Mouse (Mus musculus) limb, embryonic 15.5 days (tissue): ENCODE measurements around the gene Ddb1. TPM values are rescaled to one million over a fixed set of nuclear protein-coding genes. Genes with fewer than 3 reads are reported as not detected.

Experiments used
- ATAC-seq: fragments of 200-750 bp; cut with Nextera tagmentation; 2 replicates; pipeline ENCODE4 v1.8.0; 2017; ENCODE audit warnings: low read depth, moderate TSS enrichment; ENCODE audit not compliant: insufficient number of reproducible peaks, low FRiP score, low TSS enrichment
- H3K27ac ChIP-seq: fragments of 300-500 bp; sonication (generic); 2 replicates; pipeline ENCODE4 v1.5.1; 2015; ENCODE audit warnings: moderate library complexity, mild to moderate bottlenecking, inconsistent platforms
- H3K27me3 ChIP-seq: fragments of 300-500 bp; sonication (generic); 2 replicates; pipeline ENCODE4 v1.6.1; 2015; ENCODE audit warnings: inconsistent platforms
- H3K36me3 ChIP-seq: fragments of 300-500 bp; sonication (generic); 2 replicates; pipeline ENCODE4 v1.6.1; 2015; ENCODE audit warnings: inconsistent platforms
- H3K4me1 ChIP-seq: fragments of 300-500 bp; sonication (generic); 2 replicates; pipeline ENCODE4 v1.6.1; 2015; ENCODE audit warnings: inconsistent platforms
- H3K4me2 ChIP-seq: fragments of 300-500 bp; sonication (generic); 2 replicates; pipeline ENCODE4 v1.6.1; 2015; ENCODE audit warnings: mild to moderate bottlenecking, inconsistent platforms
- H3K4me3 ChIP-seq: fragments of 300-500 bp; sonication (generic); 2 replicates; pipeline ENCODE4 v1.5.1; 2015; ENCODE audit warnings: mild to moderate bottlenecking, inconsistent platforms
- H3K9ac ChIP-seq: fragments of 300-500 bp; sonication (generic); 2 replicates; pipeline ENCODE4 v1.6.1; 2015; ENCODE audit warnings: inconsistent platforms
- H3K9me3 ChIP-seq: fragments of 300-500 bp; sonication (generic); 2 replicates; pipeline ENCODE4 v1.6.1; 2016; ENCODE audit warnings: inconsistent platforms
- WGBS: fragments of 180-500 bp; shearing (Covaris S2); methylation state at CpG from one replicate; pipeline ENCODE4 v1.1.7; 2015; 5-methylcytosine and 5-hydroxymethylcytosine counted together
- polyA plus RNA-seq: library from polyadenylated mRNA; unstranded; fragments of >200 nt; fragmentation: Nextera tagmentation; extraction: Ambion mirVana; gene quantifications from 2 replicates; pipeline ENCODE4 v1.2.1, GENCODE M21; 2015

The Ddb1 gene
- polyA plus RNA-seq, 1 experiment from 2014 or later, result 350 TPM

DNA sequence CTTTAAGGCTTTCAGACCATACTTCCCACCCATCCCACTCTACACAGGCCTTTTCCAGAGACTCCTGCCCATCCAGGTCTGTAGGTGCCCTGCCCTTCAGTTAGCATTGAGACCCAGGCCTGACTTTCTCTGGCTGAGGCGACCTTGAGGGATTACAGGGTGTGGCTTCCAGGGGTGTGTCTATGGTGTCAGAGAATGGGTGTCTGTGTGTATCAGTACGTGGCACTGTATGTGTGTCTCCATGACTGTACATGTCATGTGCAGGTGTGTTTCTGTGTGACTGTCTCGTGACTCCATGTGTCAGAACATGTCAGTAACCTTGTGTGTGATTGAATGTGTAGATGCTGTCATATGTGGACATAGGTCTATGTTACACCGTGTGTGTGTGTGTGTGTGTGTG, 66.2 kb downstream of the Ddb1 start:
- no peaks in the 10 kb centered on the region for H3K27me3 ChIP-seq
- H3K27ac ChIP-seq, result no peak overlapping the region
- no peaks in the 10 kb centered on the region for H3K4me1 ChIP-seq
- no peaks in the 10 kb centered on the region for H3K9me3 ChIP-seq
- no peaks in the 10 kb centered on the region for H3K36me3 ChIP-seq
- H3K9ac ChIP-seq, result no peak overlapping the region
- no peak overlapping the region for H3K4me3 ChIP-seq
- no peak overlapping the region for H3K4me2 ChIP-seq
- 75% methylated on average over 4 of the region's 4 CpGs for WGBS
- ATAC-seq, result no peak

DNA sequence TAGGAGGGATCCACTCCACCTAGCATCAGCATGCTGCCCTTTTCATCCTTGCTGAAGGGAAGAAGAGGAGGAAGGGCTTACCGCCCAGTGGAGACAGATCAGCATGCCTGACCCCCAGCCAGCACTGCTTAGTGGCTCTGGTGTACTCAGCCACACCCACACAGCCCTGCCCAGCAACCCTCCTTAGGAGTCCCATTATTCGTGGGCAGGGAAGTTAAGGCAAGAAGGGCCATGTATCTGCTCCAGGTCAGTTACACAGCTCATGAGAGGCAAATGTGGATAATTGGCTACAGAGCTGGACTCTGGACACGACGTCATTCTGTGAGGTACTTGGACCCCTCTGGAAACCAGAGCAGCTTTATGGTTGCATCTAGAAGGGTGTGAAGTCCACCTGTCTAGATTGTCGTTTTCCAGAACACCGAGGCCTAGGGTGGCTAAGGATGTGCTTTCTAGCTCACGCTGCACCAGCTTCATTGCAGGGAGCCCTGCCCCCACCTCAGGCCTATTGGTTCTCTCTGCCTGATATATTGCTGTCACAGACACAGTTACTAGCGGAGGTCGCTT, 66.8 kb downstream of the Ddb1 start:
- H3K4me3 ChIP-seq, result no peak overlapping the region
- H3K27me3 ChIP-seq, result no peaks in the 10 kb centered on the region
- H3K36me3 ChIP-seq, result no peaks in the 10 kb centered on the region
- H3K4me1 ChIP-seq, result no peaks in the 10 kb centered on the region
- 53% methylated on average over 9 of the region's 9 CpGs for WGBS
- H3K9ac ChIP-seq, result no peak overlapping the region
- H3K4me2 ChIP-seq, result no peak overlapping the region
- H3K9me3 ChIP-seq, result no peaks in the 10 kb centered on the region
- no peak for ATAC-seq
- H3K27ac ChIP-seq, result no peak overlapping the region

DNA sequence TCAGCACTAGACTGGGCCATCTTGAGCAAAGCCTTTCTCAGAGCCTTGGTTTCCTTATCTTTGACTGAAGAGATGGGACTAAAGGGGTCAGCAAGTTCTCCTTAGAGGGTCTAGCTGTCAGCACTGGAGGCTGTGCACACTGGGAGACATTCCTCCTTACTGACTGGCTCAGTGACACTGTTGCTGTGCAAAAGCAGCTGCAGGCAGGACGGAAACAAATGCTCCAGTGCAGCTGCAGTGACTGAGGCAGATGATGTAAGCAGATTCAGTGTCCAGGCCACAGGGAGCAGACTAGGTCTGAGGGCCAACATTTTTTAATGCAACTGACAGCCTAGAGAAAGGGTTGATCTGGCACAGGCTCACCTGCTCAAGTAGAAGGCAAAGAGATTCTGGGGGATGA, 68.1 kb downstream of the Ddb1 start:
- 57% methylated on average over 1 of the region's 1 CpGs for WGBS
- Histone ChIP-seq H3K36me3 (no peaks in the 10 kb centered on the region), H3K4me3 (no peak overlapping the region), H3K4me1 (no peaks in the 10 kb centered on the region), H3K4me2 (no peak overlapping the region), H3K27me3 (no peaks in the 10 kb centered on the region), H3K27ac (no peak overlapping the region), H3K9me3 (no peaks in the 10 kb centered on the region), H3K9ac (no peak overlapping the region)
- ATAC-seq, result no peak

DNA sequence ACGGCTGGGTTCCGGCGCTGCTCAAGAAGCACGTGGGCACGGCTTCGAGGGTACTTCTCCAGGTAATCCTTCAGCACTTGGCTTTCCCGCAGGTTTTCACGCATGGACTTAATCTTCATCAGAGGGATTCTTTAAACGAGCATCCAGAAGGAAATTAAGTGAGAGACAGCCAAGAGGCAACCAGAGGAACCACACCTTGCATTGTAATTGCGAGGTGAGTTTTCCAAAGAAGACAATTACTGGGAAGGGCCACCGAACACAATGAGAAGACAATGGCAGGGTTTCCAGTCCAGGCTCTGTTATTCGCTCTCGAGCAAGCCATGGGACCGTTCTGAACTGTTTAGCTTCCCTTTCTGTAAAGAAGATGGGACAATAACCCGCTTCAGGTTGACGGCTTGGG, 71.5 kb downstream of the Ddb1 start:
- no peak for ATAC-seq
- Histone ChIP-seq H3K27ac (no peak overlapping the region), H3K27me3 (no peaks in the 10 kb centered on the region), H3K4me1 (peaks cover 5% of the 10 kb centered on the region; the same call in 1 of the 2 replicates), H3K9ac (no peak overlapping the region), H3K9me3 (no peaks in the 10 kb centered on the region), H3K4me2 (no peak overlapping the region), H3K36me3 (no peaks in the 10 kb centered on the region), H3K4me3 (no peak overlapping the region)
- WGBS, result 81% methylated on average over 16 of the region's 16 CpGs

DNA sequence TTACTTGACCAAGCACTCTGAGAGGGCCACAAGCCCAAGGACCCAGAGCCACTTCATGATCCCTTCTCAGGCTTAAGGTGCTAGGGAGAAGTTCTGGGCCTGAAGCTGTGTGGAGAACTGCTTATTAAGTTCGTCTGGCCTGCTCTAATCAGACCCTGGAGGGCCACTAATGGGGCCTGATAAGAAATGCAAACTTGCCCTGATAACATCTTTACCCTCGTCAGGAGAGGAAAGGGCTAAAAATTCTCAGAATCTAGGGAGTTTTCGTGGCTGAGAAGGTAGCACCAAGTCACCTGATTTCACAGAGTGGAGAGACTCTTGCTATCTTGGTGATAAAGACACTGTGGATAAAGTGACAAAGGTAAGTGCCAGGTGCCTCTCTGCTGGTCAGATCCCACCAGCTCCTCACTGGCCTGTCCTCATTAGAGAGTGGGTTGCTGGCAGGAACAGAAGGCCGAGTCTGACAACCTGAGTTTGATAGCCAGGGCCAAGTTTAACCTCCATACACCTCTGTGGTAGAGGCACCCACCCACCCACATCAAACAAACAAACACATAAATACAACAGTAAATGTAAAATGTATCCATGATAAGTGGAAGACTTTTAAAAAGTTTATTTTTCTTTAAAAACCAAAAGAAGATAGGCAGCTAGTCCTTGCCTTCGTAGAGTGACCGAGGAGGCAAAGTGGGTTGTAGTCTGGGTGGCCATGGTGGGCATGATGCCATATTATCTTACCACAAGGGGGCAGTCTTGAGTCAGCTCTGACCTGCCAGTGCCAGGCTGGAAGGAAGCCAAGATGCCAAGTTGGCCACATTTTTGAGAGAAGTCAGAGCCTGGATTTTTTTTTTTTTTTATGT, 73.0 kb downstream of the Ddb1 start, which contains the start of gene Pga5:
Gene Pga5 (minus strand): TSS at position 157 of the 857 bp plus-strand sequence.
- peaks cover 5% of the 10 kb centered on the region; the same call in 1 of the 2 replicates for H3K4me1 ChIP-seq
- no peak for ATAC-seq
- H3K9ac ChIP-seq, result no peak within 1 kb of the TSS
- H3K4me3 ChIP-seq, result no peak within 1 kb of the TSS
- H3K27me3 ChIP-seq, result no peaks in the 10 kb centered on the region
- no peak within 1 kb of the TSS for H3K4me2 ChIP-seq
- 38% methylated on average over 6 of the region's 6 CpGs for WGBS
- no peaks in the 10 kb centered on the region for H3K9me3 ChIP-seq
- H3K36me3 ChIP-seq, result no peaks in the 10 kb centered on the region
- no peak within 1 kb of the TSS for H3K27ac ChIP-seq

- no peaks in the 10 kb centered on the region for H3K36me3 ChIP-seq
- peaks cover 5% of the 10 kb centered on the region; the same call in 1 of the 2 replicates for H3K4me1 ChIP-seq
- no peak overlapping the region for H3K4me3 ChIP-seq
- H3K27me3 ChIP-seq, result no peaks in the 10 kb centered on the region
- H3K4me2 ChIP-seq, result no peak overlapping the region
- H3K27ac ChIP-seq, result no peak overlapping the region
- WGBS, result 57% methylated on average over 1 of the region's 1 CpGs
- no peaks in the 10 kb centered on the region for H3K9me3 ChIP-seq
- no peak overlapping the region for H3K9ac ChIP-seq
- ATAC-seq, result no peak
Observed at GRCm38 (mm10) chr19:10678772-10679067, 73.6 kb downstream of the Ddb1 start.

Other genes with a start within 250 kb of the Ddb1 start
- gene Syt7, start 216.2 kb upstream of the Ddb1 start, polyA plus RNA-seq, result 1.3 and 1.4 TPM in 2 replicates
- 0.46 and 0.68 TPM in 2 replicates for gene Lrrc10b, start 147.9 kb upstream of the Ddb1 start, polyA plus RNA-seq
- 0.13 and 0.30 TPM in 2 replicates for gene Ppp1r32, start 122.4 kb upstream of the Ddb1 start, polyA plus RNA-seq
- 38.2 and 39.2 TPM in 2 replicates for gene Cpsf7, start 80.1 kb upstream of the Ddb1 start, polyA plus RNA-seq
- 59.5 and 60.3 TPM in 2 replicates for gene Sdhaf2, start 79.2 kb upstream of the Ddb1 start, polyA plus RNA-seq
- 34.2 and 37.3 TPM in 2 replicates for gene Tmem216, start 49.1 kb upstream of the Ddb1 start, polyA plus RNA-seq
- gene Cyb561a3, start 28.2 kb upstream of the Ddb1 start, polyA plus RNA-seq, result 21.6 and 25.8 TPM in 2 replicates
- 26.8 and 31.1 TPM in 2 replicates for gene Tmem138, start 28.0 kb upstream of the Ddb1 start, polyA plus RNA-seq
- 12.0 and 13.2 TPM in 2 replicates for gene Tkfc, start 327 bp downstream of the Ddb1 start, polyA plus RNA-seq
- gene Vwce, start 28.9 kb downstream of the Ddb1 start, polyA plus RNA-seq, result 2.8 and 3.1 TPM in 2 replicates
- not detected in 2 replicates for gene Pga5, start 72.7 kb downstream of the Ddb1 start, polyA plus RNA-seq
- gene Vps37c, start 83.4 kb downstream of the Ddb1 start, polyA plus RNA-seq, result 46.0 and 48.6 TPM in 2 replicates
- gene Cd5, start 133.7 kb downstream of the Ddb1 start, polyA plus RNA-seq, result 0.67 and 1.0 TPM in 2 replicates
- not detected in 2 replicates for gene Cd6, start 224.7 kb downstream of the Ddb1 start, polyA plus RNA-seq
- gene Slc15a3, start 234.4 kb downstream of the Ddb1 start, polyA plus RNA-seq, result 5.0 and 5.1 TPM in 2 replicates